Mouse (Mus musculus): ENCODE results near the gene Hlcs. TPM values are rescaled to one million over a fixed set of nuclear protein-coding genes. Genes with fewer than 3 reads are reported as not detected.
A peak's percentile ranks its signal among the peaks of the same experiment; 100 is the strongest.

Hlcs gene
- polyA plus RNA-seq, 1 experiment from 2014 or later = 12.6 TPM

- Histone ChIP-seq H3K27ac (replicated peaks) (no peak overlapping the region), H3K9me3 (replicated peaks) (no peaks in the 10 kb centered on the region), H3K27me3 (ENCODE audit: low read depth, poor library complexity, severe bottlenecking) (peaks cover 23% of the 10 kb centered on the region), H3K4me3 (no peak overlapping the region), H3K36me3 (no peaks in the 10 kb centered on the region), H3K4me1 (peaks cover 16% of the 10 kb centered on the region)
- WGBS = 93% methylated on average over 8 of the region's 8 CpGs
- DNase-seq (ENCODE audit: low spot score) = no peak
Measured at GRCm38 (mm10) chr16:94246976-94247375, 66.4 kb downstream of the Hlcs start.

DNA sequence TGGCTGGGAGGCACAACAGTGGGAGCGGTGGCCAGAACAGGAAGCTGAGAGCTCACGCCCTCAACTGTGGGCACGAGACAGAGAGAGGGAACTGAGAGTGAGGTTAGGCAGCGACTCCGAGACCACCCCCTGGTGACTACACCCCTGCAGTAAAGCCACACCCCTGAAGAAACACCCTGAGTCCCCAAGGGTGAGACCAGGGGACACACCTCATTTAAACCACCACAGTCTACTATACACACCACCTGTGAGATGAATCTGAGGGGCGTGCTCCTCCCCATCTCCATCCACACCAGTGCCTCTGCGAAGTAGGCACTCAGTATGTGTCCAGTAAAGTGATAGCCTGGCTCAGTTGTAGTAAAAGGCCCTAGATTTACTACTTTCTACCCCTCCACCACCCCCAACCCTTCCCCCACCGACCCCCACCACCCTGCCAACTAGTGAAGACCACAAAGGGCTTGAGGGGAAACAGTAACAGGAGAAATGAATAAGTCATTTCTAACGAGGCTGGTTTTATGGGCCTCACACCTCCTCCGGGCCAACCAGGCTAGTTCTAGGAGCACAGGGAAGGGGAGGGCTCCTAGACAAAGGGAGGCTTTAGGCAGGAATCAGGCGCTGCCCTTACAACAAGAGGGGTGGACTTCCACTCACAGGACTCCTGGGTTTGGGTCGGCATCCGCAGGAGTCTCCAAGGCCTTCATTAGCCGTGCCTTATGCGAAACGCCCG is 67.2 kb downstream of the Hlcs start:
- Histone ChIP-seq H3K27me3 (ENCODE audit: low read depth, poor library complexity, severe bottlenecking) (peaks cover 20% of the 10 kb centered on the region; the same call in 1 of the 2 replicates), H3K9me3 (replicated peaks) (no peaks in the 10 kb centered on the region), H3K4me1 (peaks cover 16% of the 10 kb centered on the region), H3K4me3 (no peak overlapping the region), H3K27ac (replicated peaks) (no peak overlapping the region), H3K36me3 (no peaks in the 10 kb centered on the region)
- 78% methylated on average over 17 of the region's 17 CpGs for WGBS
- no peak for DNase-seq (ENCODE audit: low spot score)

DNA sequence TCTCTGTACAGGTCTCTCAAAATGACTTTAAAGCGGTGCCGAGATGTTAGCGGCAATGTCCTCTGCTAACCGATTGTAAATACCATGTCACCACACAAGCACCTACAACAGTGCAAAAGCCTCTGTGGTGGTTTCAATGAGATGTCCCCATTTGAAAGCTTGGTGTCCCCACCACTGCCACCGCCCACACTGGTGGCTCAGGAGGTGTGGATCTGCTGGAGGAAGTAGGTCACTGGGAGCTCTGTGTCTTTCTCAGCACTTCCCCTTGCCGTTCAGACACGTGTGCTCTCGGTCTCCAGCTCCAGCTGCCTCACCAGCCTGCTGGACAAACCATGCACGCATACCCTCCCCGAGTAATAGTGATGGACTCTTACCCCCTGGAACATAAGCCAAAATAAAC is 72.2 kb downstream of the Hlcs start:
- WGBS = 95% methylated on average over 10 of the region's 10 CpGs
- no peak for DNase-seq (ENCODE audit: low spot score)
- peaks cover 18% of the 10 kb centered on the region for H3K4me1 ChIP-seq
- no peak overlapping the region for H3K4me3 ChIP-seq
- H3K36me3 ChIP-seq = no peaks in the 10 kb centered on the region
- no peaks in the 10 kb centered on the region for H3K9me3 ChIP-seq (replicated peaks)
- peaks cover 49% of the 10 kb centered on the region for H3K27me3 ChIP-seq (ENCODE audit: low read depth, poor library complexity, severe bottlenecking)
- H3K27ac ChIP-seq (replicated peaks) = no peak overlapping the region

- Histone ChIP-seq H3K27me3 (ENCODE audit: low read depth, poor library complexity, severe bottlenecking) (peaks cover 57% of the 10 kb centered on the region), H3K9me3 (replicated peaks) (no peaks in the 10 kb centered on the region), H3K36me3 (no peaks in the 10 kb centered on the region), H3K27ac (replicated peaks) (no peak overlapping the region), H3K4me1 (peaks cover 20% of the 10 kb centered on the region), H3K4me3 (no peak overlapping the region)
- no peak for DNase-seq (ENCODE audit: low spot score)
- WGBS = 53% methylated on average over 2 of the region's 2 CpGs
Measured at GRCm38 (mm10) chr16:94240190-94240589, 73.2 kb downstream of the Hlcs start.

DNA sequence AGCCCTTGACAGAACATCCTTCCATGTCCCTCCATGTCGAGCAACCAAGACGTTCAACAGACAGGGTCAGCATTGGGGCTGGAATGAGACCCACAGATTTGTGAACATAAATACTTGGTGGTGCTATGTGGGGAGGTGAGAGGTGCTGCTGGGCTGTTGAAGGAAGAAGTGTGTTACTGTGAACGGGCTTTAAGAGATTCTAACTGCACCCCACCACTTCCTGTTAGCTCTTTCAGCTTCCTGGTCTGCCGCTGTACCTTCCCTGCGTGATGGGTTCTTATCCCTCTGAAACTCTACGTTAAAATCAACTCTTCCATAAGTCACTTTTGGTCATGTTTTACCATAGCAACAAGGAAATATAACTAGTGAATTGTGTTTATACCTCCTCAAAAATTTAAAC is 73.8 kb downstream of the Hlcs start:
- H3K4me3 ChIP-seq = no peak overlapping the region
- WGBS = 91% methylated on average over 6 of the region's 6 CpGs
- H3K4me1 ChIP-seq = peaks cover 20% of the 10 kb centered on the region
- DNase-seq (ENCODE audit: low spot score) = no peak
- H3K36me3 ChIP-seq = no peaks in the 10 kb centered on the region
- no peak overlapping the region for H3K27ac ChIP-seq (replicated peaks)
- peaks cover 57% of the 10 kb centered on the region for H3K27me3 ChIP-seq (ENCODE audit: low read depth, poor library complexity, severe bottlenecking)
- H3K9me3 ChIP-seq (replicated peaks) = no peaks in the 10 kb centered on the region

GRCm38 (mm10) chr16:94239146-94239545 is 74.2 kb downstream of the Hlcs start:
- no peak overlapping the region for H3K4me3 ChIP-seq
- no peak overlapping the region for H3K27ac ChIP-seq (replicated peaks)
- no peaks in the 10 kb centered on the region for H3K9me3 ChIP-seq (replicated peaks)
- WGBS = 92% methylated on average over 7 of the region's 7 CpGs
- peaks cover 58% of the 10 kb centered on the region for H3K27me3 ChIP-seq (ENCODE audit: low read depth, poor library complexity, severe bottlenecking)
- DNase-seq (ENCODE audit: low spot score) = no peak
- H3K36me3 ChIP-seq = no peaks in the 10 kb centered on the region
- peaks cover 23% of the 10 kb centered on the region for H3K4me1 ChIP-seq

DNA sequence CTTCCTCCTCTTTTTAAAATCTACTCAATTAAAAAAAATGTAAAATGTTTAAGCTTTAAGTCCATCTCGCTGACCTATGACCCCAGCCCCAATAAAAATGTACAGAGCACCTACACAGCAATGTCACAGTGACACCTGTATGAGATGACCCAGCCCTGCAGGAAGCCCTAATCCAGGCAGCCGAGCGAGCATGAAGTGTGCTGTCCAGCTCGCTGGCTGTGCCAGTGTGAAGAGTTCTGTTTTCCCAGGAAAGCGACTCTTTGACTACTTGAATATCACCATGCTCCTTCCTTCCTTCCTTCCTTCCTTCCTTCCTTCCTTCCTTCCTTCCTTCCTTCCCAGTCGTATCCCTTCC is 76.3 kb downstream of the Hlcs start:
- 73% methylated on average over 6 of the region's 6 CpGs for WGBS
- Histone ChIP-seq H3K36me3 (no peaks in the 10 kb centered on the region), H3K27ac (replicated peaks) (no peak overlapping the region), H3K4me1 (peaks cover 28% of the 10 kb centered on the region), H3K9me3 (replicated peaks) (no peaks in the 10 kb centered on the region), H3K27me3 (ENCODE audit: low read depth, poor library complexity, severe bottlenecking) (peaks cover 73% of the 10 kb centered on the region), H3K4me3 (no peak overlapping the region)
- DNase-seq (ENCODE audit: low spot score) = no peak

- peak; percentile 50 for DNase-seq (ENCODE audit: low spot score)
- WGBS = 60% methylated on average over 16 of the region's 16 CpGs
- H3K27me3 ChIP-seq (ENCODE audit: low read depth, poor library complexity, severe bottlenecking) = peaks cover 79% of the 10 kb centered on the region
Measured at GRCm38 (mm10) chr16:94236226-94237129, 76.9 kb downstream of the Hlcs start.

DNA sequence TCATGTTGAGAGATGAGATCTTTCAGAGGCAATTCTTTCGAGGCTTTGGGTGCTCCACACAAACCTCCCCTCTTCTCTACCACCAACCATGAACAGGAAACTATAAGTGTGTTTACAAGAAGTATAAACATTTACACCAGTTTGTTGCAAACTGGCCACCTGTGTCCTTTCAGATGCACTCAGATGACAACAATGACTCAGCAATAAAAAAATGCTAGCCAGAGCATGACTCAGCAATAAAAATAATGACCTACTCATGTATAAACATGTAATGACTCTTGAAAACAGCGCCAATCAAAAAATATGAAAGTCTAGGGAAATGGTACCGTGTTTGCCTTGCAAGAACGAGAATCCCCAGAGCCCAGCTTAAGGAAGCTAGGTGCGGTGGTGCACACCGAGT is 77.7 kb downstream of the Hlcs start:
- H3K27ac ChIP-seq (replicated peaks) = no peak overlapping the region
- DNase-seq (ENCODE audit: low spot score) = no peak
- peaks cover 85% of the 10 kb centered on the region for H3K27me3 ChIP-seq (ENCODE audit: low read depth, poor library complexity, severe bottlenecking)
- H3K9me3 ChIP-seq (replicated peaks) = no peaks in the 10 kb centered on the region
- H3K4me3 ChIP-seq = no peak overlapping the region
- WGBS = 95% methylated on average over 6 of the region's 6 CpGs
- no peaks in the 10 kb centered on the region for H3K36me3 ChIP-seq
- H3K4me1 ChIP-seq = peaks cover 35% of the 10 kb centered on the region

More at GRCm38 (mm10) chr16:94236226-94237129, 76.9 kb downstream of the Hlcs start:
- H3K9me3 ChIP-seq (replicated peaks) = no peaks in the 10 kb centered on the region
- no peaks in the 10 kb centered on the region for H3K36me3 ChIP-seq
- H3K27ac ChIP-seq (replicated peaks) = no peak overlapping the region
- peaks cover 28% of the 10 kb centered on the region for H3K4me1 ChIP-seq
- peak overlapping the region; percentile 2; the same call in 1 of the 2 replicates for H3K4me3 ChIP-seq

GRCm38 (mm10) chr16:94234202-94234601 is 79.2 kb downstream of the Hlcs start:
- no peak overlapping the region for H3K4me3 ChIP-seq
- H3K4me1 ChIP-seq = peaks cover 41% of the 10 kb centered on the region
- H3K36me3 ChIP-seq = peaks cover 7% of the 10 kb centered on the region
- H3K27ac ChIP-seq (replicated peaks) = no peak overlapping the region
- H3K9me3 ChIP-seq (replicated peaks) = no peaks in the 10 kb centered on the region; the same call in 1 of the 2 replicates
- H3K27me3 ChIP-seq (ENCODE audit: low read depth, poor library complexity, severe bottlenecking) = peaks cover 95% of the 10 kb centered on the region
- WGBS = 75% methylated on average over 4 of the region's 4 CpGs
- no peak for DNase-seq (ENCODE audit: low spot score)

DNA sequence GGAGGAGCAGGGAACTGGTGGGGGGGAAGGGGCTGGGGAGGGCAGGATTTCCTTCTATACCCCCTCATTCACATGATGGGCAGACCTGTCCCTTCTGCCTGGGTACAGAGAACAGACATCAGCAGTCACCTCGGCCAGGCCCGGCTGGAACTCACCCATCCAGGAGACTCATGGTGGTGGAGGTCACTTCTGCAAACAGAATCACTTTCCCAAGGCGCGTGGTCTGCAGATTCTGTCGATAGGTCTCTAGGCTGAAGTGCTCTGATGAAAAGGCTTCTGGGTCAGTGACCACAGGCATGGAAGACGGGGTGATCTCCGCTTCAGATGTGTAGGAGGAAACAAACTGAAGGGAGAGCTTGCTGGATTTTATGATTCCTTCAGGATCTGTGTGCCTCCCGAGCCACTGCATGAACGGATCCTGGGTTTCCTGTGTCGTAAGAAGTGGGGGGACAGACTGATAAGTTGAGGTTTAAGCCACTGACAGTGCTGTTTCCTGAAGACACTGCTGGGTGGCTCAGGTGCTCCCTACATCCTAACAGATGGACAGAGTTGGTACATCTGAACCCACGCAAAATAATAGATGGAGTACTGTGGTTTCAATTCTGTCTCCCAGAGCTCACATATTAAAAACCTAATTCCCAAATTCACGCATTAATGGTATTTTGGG is 82.3 kb downstream of the Hlcs start:
- H3K27ac ChIP-seq (replicated peaks) = no peak overlapping the region
- peaks cover 48% of the 10 kb centered on the region for H3K4me1 ChIP-seq
- peaks cover 7% of the 10 kb centered on the region for H3K36me3 ChIP-seq
- DNase-seq (ENCODE audit: low spot score) = no peak
- H3K4me3 ChIP-seq = no peak overlapping the region
- no peaks in the 10 kb centered on the region; the same call in 1 of the 2 replicates for H3K9me3 ChIP-seq (replicated peaks)
- 71% methylated on average over 12 of the region's 12 CpGs for WGBS
- H3K27me3 ChIP-seq (ENCODE audit: low read depth, poor library complexity, severe bottlenecking) = peaks cover 100% of the 10 kb centered on the region

GRCm38 (mm10) chr16:94230499-94230898 is 82.9 kb downstream of the Hlcs start:
- Histone ChIP-seq H3K9me3 (replicated peaks) (no peaks in the 10 kb centered on the region; the same call in 1 of the 2 replicates), H3K27me3 (ENCODE audit: low read depth, poor library complexity, severe bottlenecking) (peaks cover 100% of the 10 kb centered on the region), H3K4me1 (peaks cover 48% of the 10 kb centered on the region), H3K27ac (replicated peaks) (no peak overlapping the region), H3K36me3 (peaks cover 7% of the 10 kb centered on the region), H3K4me3 (no peak overlapping the region)
- 67% methylated on average over 4 of the region's 4 CpGs for WGBS
- DNase-seq (ENCODE audit: low spot score) = no peak
